Mouse (Mus musculus) limb, embryonic 13.5 days (tissue): Measurements from ENCODE around the gene Zfp804b. TPM values are rescaled to one million over a fixed set of nuclear protein-coding genes. Genes with fewer than 3 reads are reported as not detected.
A peak's percentile ranks its signal among the peaks of the same experiment; 100 is the strongest.
"Not testable (repeated sequence)": the region's sequence is repeated elsewhere in the genome, so short reads cannot be mapped to it uniquely, and the experiment has no call there.

ENCODE experiments used
- ATAC-seq: fragments of 200-750 bp; cut with Nextera tagmentation; 2 replicates; pipeline ENCODE4 v1.8.0; 2017; ENCODE audit warnings: low read depth, moderate number of reproducible peaks, moderate TSS enrichment; ENCODE audit not compliant: low FRiP score
- H3K27ac ChIP-seq: fragments of 300-500 bp; sonication (generic); 2 replicates; pipeline ENCODE4 v1.5.1; 2015; ENCODE audit warnings: inconsistent platforms, mild to moderate bottlenecking, moderate library complexity
- H3K27me3 ChIP-seq: fragments of 300-500 bp; sonication (generic); 2 replicates; pipeline ENCODE4 v1.6.1; 2015; ENCODE audit warnings: mild to moderate bottlenecking, inconsistent platforms
- H3K36me3 ChIP-seq: fragments of 300-500 bp; sonication (generic); 2 replicates; pipeline ENCODE4 v1.6.1; 2015; ENCODE audit warnings: inconsistent platforms, mild to moderate bottlenecking, moderate library complexity
- H3K4me1 ChIP-seq: fragments of 300-500 bp; sonication (generic); 2 replicates; pipeline ENCODE4 v1.6.1; 2015; ENCODE audit warnings: inconsistent platforms
- H3K4me2 ChIP-seq: fragments of 300-500 bp; sonication (generic); replicated peaks from 2 replicates; pipeline ENCODE4 v1.6.1; 2015; ENCODE audit warnings: inconsistent platforms, mild to moderate bottlenecking, moderate library complexity
- H3K4me3 ChIP-seq: fragments of 300-500 bp; sonication (generic); 2 replicates; pipeline ENCODE4 v1.5.1; 2015; ENCODE audit warnings: moderate library complexity, mild to moderate bottlenecking, inconsistent platforms
- H3K9ac ChIP-seq: fragments of 300-500 bp; sonication (generic); 2 replicates; pipeline ENCODE4 v1.6.1; 2015; ENCODE audit warnings: mild to moderate bottlenecking, inconsistent platforms
- H3K9me3 ChIP-seq: fragments of 300-500 bp; sonication (generic); 2 replicates; pipeline ENCODE4 v1.6.1; 2016; ENCODE audit warnings: inconsistent platforms
- WGBS: fragments of 180-500 bp; shearing (Covaris S2); methylation state at CpG from one replicate; pipeline ENCODE4 v1.1.7; 2015; 5-methylcytosine and 5-hydroxymethylcytosine counted together
- polyA plus RNA-seq: library from polyadenylated mRNA; unstranded; fragments of >200 nt; fragmentation: Nextera tagmentation; extraction: Ambion mirVana; gene quantifications from 2 replicates; pipeline ENCODE4 v1.2.1, GENCODE M21; 2015

Gene Zfp804b
- 0.28 and 0.29 TPM in 2 replicates for polyA plus RNA-seq

GRCm38 (mm10) chr5:7344145-7345010 is at the start of gene Zfp804b:
Gene Zfp804b (minus strand): TSS chr5:7344756.
- under 1% methylated on average over 50 of the region's 50 CpGs for WGBS
- H3K9me3 ChIP-seq, result no peaks in the 10 kb centered on the region
- H3K4me2 ChIP-seq, result peak within 1 kb of the TSS; percentile 96
- H3K4me3 ChIP-seq, result peak within 1 kb of the TSS; percentile 54
- H3K27ac ChIP-seq, result no peak within 1 kb of the TSS
- no peaks in the 10 kb centered on the region for H3K36me3 ChIP-seq
- H3K9ac ChIP-seq, result peak within 1 kb of the TSS; percentile 64
- H3K27me3 ChIP-seq, result peaks cover 8% of the 10 kb centered on the region
- H3K4me1 ChIP-seq, result peaks cover 11% of the 10 kb centered on the region
- peak; percentile 90 for ATAC-seq

GRCm38 (mm10) chr5:7364616-7365015 is 20.1 kb upstream of the Zfp804b start:
- not testable (repeated sequence) for ATAC-seq

DNA sequence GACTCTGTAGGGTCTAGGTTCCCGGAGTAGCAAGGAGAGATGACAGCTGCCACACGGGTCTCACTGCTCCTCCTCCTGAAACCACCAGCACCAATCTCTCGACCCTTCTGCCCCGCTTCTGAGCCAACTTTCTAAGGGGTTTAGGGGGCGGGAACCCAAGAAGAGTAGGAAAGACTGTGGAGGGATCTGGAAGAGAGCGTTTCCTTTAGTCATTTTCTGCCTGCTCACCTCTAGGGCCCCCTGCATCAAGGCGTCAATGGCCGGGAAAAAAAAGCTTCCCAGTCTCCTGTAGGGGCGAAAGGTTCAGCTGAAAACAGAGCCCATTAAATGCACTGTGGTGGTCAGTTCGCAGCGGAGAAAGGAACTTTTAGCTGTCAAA is 444 bp upstream of the Zfp804b start:
- peak overlapping the region; percentile 54 for H3K4me3 ChIP-seq
- H3K9ac ChIP-seq, result peak overlapping the region; percentile 64
- H3K36me3 ChIP-seq, result no peaks in the 10 kb centered on the region
- H3K27me3 ChIP-seq, result peaks cover 8% of the 10 kb centered on the region
- peaks cover 11% of the 10 kb centered on the region for H3K4me1 ChIP-seq
- ATAC-seq, result peak; percentile 41; the same call in 1 of the 2 replicates
- H3K9me3 ChIP-seq, result no peaks in the 10 kb centered on the region
- H3K4me2 ChIP-seq, result peak overlapping the region; percentile 96
- under 1% methylated on average over 11 of the region's 11 CpGs for WGBS
- H3K27ac ChIP-seq, result no peak overlapping the region

More at GRCm38 (mm10) chr5:7364616-7365015, 20.1 kb upstream of the Zfp804b start:
- 97% methylated on average over 1 of the region's 1 CpGs for WGBS
- not testable (repeated sequence) for H3K4me3 ChIP-seq, H3K27me3 ChIP-seq, H3K9ac ChIP-seq, H3K9me3 ChIP-seq, H3K36me3 ChIP-seq, H3K4me2 ChIP-seq, H3K27ac ChIP-seq, H3K4me1 ChIP-seq

DNA sequence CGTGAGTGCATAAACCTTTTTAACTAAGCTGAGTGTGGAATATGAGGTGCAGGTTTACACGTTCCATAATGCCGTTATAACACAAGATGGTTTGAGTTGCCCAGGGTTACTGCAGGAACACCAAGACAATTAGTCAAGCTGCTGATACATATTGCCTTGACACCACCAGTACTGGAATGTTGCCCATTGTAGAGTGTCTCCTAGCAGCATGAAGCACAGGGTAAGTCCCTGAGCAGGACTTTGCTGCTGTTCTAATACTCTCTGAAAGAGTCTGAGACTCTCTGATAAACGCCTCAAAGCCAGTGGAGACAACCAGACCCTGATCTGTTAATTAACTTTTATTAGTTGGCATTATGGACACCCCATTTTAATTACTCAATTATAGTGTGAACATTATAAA is 19.0 kb downstream of the Zfp804b start:
- ATAC-seq, result no peak
- no peaks in the 10 kb centered on the region for H3K27me3 ChIP-seq
- no peaks in the 10 kb centered on the region for H3K9me3 ChIP-seq
- no peak overlapping the region for H3K4me2 ChIP-seq
- no peaks in the 10 kb centered on the region for H3K36me3 ChIP-seq
- no peaks in the 10 kb centered on the region for H3K4me1 ChIP-seq
- H3K27ac ChIP-seq, result no peak overlapping the region
- no peak overlapping the region for H3K4me3 ChIP-seq
- WGBS, result 65% methylated on average over 4 of the region's 4 CpGs
- H3K9ac ChIP-seq, result no peak overlapping the region

DNA sequence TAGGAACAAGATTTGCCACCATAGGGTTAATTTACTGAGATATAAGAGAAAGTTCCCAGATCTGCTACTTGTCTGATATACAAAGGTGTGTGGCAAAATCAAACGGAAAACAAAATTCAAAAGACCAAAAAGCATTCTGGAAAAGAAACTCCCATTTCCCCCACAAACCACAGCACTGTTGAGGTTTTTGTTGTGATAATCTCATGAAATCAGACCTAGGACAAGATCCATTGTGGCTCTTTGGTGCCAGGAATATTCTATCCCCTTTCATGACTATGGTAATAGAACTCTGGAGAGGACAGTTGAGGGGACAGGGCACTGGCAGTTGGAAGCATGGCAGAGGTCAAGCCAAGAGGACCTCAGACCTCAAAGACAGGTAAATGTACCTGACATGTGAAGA is 40.7 kb downstream of the Zfp804b start, which contains the start of gene Tex47:
Gene Tex47 (plus strand): TSS at position 301 of the 400 bp plus-strand sequence.
- no peaks in the 10 kb centered on the region for H3K4me1 ChIP-seq
- no peak within 1 kb of the TSS for H3K4me2 ChIP-seq
- 74% methylated on average over 1 of the region's 1 CpGs for WGBS
- no peaks in the 10 kb centered on the region for H3K9me3 ChIP-seq
- H3K9ac ChIP-seq, result no peak within 1 kb of the TSS
- no peak within 1 kb of the TSS for H3K4me3 ChIP-seq
- no peaks in the 10 kb centered on the region for H3K36me3 ChIP-seq
- ATAC-seq, result no peak
- no peaks in the 10 kb centered on the region for H3K27me3 ChIP-seq
- H3K27ac ChIP-seq, result no peak within 1 kb of the TSS

DNA sequence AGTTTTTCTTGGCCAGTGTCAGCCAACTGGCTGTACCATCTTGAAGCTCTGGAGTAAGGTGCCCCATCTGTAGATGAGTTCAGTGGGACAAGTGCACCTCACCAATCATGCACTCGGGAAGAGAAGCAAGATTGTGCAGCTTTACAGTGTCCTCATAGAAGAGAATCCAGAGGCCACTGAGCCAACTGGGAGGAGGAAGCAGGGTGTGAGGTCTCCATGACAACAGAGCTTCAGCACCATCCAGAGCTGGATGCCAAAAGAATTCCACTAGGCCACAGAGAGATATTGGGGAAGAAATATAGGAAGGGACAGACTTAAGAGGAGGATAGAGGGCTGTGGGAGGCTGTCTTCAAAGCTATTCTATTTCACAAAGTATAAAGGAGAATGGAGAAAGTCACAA is 41.6 kb downstream of the Zfp804b start:
- Histone ChIP-seq H3K4me3 (no peak overlapping the region), H3K27ac (no peak overlapping the region), H3K4me2 (no peak overlapping the region), H3K9ac (no peak overlapping the region), H3K36me3 (no peaks in the 10 kb centered on the region), H3K9me3 (no peaks in the 10 kb centered on the region), H3K27me3 (no peaks in the 10 kb centered on the region), H3K4me1 (no peaks in the 10 kb centered on the region)
- WGBS, result 85% methylated on average over 1 of the region's 1 CpGs
- ATAC-seq, result no peak

DNA sequence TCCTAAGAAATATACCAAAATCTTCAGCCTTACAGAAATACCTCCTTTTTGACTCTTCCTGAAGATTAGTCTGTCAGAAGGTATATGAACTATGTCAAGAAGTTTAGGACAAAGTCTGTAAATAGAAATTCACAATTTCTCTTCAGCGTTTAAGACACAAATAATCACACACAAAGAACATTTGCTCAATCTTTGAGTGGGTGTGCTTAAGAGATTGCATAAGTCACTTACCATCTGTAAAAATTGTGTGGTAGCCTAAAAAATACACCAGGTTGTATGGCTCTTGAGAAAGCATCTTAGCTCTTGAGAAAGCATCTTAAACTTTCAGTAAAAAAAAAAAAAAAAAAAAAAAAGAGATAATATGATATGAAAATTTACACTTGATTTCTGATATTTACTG is 60.2 kb downstream of the Zfp804b start:
- Histone ChIP-seq H3K4me3 (no peak overlapping the region), H3K36me3 (no peaks in the 10 kb centered on the region), H3K4me1 (no peaks in the 10 kb centered on the region), H3K9me3 (no peaks in the 10 kb centered on the region), H3K4me2 (no peak overlapping the region), H3K9ac (no peak overlapping the region), H3K27me3 (no peaks in the 10 kb centered on the region), H3K27ac (no peak overlapping the region)
- 93% methylated on average over 1 of the region's 1 CpGs for WGBS
- ATAC-seq, result no peak

DNA sequence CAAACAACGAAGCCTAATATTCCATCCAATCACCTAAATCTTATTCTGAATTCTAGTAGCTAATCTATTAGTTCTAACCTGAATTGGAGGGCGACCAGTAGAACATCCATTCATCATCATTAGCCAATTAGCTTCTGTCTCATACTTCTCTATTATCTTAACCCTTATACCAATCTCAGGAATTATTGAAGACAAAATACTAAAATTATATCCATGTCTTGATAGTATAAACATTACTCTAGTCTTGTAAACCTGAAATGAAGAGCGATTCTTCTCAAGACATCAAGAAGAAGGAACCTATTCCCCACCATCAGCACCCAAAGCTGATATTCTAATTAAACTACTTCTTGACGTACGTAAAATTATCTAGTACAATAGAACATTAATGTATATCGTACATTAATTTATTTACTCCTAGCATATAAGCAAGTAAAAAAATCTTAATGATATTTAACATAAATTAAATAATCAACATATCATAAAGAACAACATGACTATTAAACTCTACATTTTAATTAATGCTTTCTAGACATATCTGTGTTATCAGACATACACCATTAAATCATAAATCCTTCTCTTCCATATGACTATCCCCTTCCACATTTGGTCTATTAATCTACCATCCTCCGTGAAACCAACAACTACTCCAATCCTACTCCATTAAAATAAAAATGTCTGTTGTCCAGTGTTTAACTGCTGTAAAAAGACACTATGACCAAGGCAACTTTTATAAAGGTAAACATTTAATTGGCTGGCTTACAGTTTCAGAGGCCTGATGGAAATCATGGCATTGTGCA is 67.7 kb downstream of the Zfp804b start:
- Histone ChIP-seq H3K27ac (no peak overlapping the region), H3K4me1 (no peaks in the 10 kb centered on the region), H3K4me2 (no peak overlapping the region), H3K9ac (no peak overlapping the region), H3K36me3 (no peaks in the 10 kb centered on the region), H3K4me3 (no peak overlapping the region), H3K27me3 (no peaks in the 10 kb centered on the region), H3K9me3 (no peaks in the 10 kb centered on the region)
- ATAC-seq, result no peak
- 84% methylated on average over 7 of the region's 7 CpGs for WGBS

GRCm38 (mm10) chr5:7177589-7177988 is 167.0 kb downstream of the Zfp804b start:
- Histone ChIP-seq H3K27me3 (no peaks in the 10 kb centered on the region), H3K4me1 (no peaks in the 10 kb centered on the region)
- 92% methylated on average over 9 of the region's 9 CpGs for WGBS

DNA sequence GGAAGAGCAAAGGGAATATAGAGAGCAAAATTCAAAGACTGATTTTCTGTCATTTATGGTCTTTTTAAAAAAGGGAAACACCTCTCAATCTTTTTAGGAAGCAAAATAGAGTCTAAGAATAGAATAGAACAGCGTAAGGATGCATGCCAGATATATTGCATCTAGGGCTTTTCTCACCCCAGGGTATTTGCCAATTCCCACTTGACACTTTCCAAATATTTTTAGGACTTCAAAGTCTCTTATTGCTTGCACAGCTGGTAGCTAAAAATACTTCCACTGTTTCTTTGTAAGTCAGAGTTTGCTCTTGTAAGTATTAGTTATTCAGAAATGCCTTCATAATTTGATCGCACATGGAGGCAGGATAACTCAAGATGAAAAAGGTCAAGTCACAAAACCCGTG is 204.9 kb downstream of the Zfp804b start:
- Histone ChIP-seq H3K27ac (no peak overlapping the region), H3K9ac (no peak overlapping the region), H3K36me3 (no peaks in the 10 kb centered on the region), H3K9me3 (no peaks in the 10 kb centered on the region), H3K4me1 (no peaks in the 10 kb centered on the region), H3K27me3 (no peaks in the 10 kb centered on the region), H3K4me2 (no peak overlapping the region), H3K4me3 (no peak overlapping the region)
- 76% methylated on average over 3 of the region's 3 CpGs for WGBS
- no peak for ATAC-seq

More at GRCm38 (mm10) chr5:7177589-7177988, 167.0 kb downstream of the Zfp804b start:
- no peak overlapping the region for H3K4me3 ChIP-seq
- ATAC-seq, result no peak
- H3K9ac ChIP-seq, result no peak overlapping the region
- H3K9me3 ChIP-seq, result no peaks in the 10 kb centered on the region
- H3K36me3 ChIP-seq, result no peaks in the 10 kb centered on the region
- H3K4me2 ChIP-seq, result no peak overlapping the region
- H3K27ac ChIP-seq, result no peak overlapping the region

GRCm38 (mm10) chr5:7102387-7102786 is 242.2 kb downstream of the Zfp804b start:
- no peaks in the 10 kb centered on the region for H3K27me3 ChIP-seq
- no peaks in the 10 kb centered on the region for H3K4me1 ChIP-seq
- H3K4me2 ChIP-seq, result no peak overlapping the region
- no peak overlapping the region for H3K9ac ChIP-seq
- H3K36me3 ChIP-seq, result no peaks in the 10 kb centered on the region
- no peaks in the 10 kb centered on the region for H3K9me3 ChIP-seq
- 30% methylated on average over 2 of the region's 2 CpGs for WGBS
- no peak; the same call in 1 of the 2 replicates for ATAC-seq
- H3K27ac ChIP-seq, result no peak overlapping the region
- no peak overlapping the region for H3K4me3 ChIP-seq

DNA sequence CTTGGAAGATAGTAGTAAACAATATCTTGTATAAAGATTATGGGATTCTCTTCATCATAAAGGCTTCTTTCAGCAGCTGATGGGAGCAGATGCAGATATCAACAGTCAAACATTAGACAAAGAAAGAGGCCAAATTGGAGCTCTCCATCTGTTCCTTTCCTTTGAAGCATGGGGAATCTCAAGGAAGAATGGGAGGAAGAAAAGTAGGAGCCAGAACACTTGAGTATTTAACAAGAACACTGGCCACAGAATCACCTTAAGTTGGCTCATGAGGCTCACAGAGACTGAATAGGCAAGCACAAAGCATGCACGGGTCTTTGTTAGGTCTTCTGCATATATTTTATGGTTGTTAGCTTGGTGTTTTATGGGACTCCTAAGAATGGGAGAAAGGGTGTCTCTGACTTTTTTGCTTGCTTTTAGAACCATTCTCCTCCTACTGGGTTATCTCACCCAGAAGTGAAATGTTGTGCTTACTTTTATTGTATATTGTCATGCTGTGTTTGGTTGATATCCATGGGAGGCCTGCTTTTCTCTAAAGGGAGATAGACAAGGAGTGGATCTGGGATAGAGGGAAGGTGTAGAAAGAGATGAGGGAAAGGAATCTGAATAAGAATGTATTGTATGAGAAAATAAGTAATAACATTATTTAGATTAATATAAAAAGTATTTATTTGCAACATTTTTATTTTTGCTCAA is 270.5 kb downstream of the Zfp804b start:
- Histone ChIP-seq H3K9me3 (no peaks in the 10 kb centered on the region), H3K36me3 (no peaks in the 10 kb centered on the region), H3K9ac (no peak overlapping the region), H3K4me1 (no peaks in the 10 kb centered on the region), H3K27me3 (no peaks in the 10 kb centered on the region), H3K4me2 (no peak overlapping the region), H3K4me3 (no peak overlapping the region), H3K27ac (no peak overlapping the region)
- WGBS, result 72% methylated on average over 1 of the region's 1 CpGs
- no peak for ATAC-seq
